Mouse (Mus musculus): Measurements from ENCODE around the gene Ngfr.

The Ngfr gene

GRCm38 (mm10) chr11:95521563-95521962 lies 66.0 kb downstream of the Ngfr start:
- DNase-seq (ENCODE audit: extremely low spot score, low read depth, low spot score): peak; percentile 61

- no peak for DNase-seq (ENCODE audit: extremely low spot score, low read depth, low spot score)
These were observed 67.0 kb downstream of the Ngfr start for GRCm38 (mm10) chr11:95520456-95521072.

GRCm38 (mm10) chr11:95519996-95520395 lies 67.5 kb downstream of the Ngfr start:
- DNase-seq (ENCODE audit: extremely low spot score, low read depth, low spot score): no peak

- DNase-seq (ENCODE audit: extremely low spot score, low read depth, low spot score): no peak
These were observed 68.2 kb downstream of the Ngfr start for GRCm38 (mm10) chr11:95519299-95519698.
